ENCODE assay signal across 28 mouse cellular contexts in genomic region chr9:91399976-91400375, GRCm38 (mm10). TPM values are rescaled to one million over a fixed set of nuclear protein-coding genes. Genes with fewer than 3 reads are reported as not detected.
DNase-seq lines count a peak whose midpoint lies in the region; ATAC-seq lines count a peak whose summit lies in the region.
"Had no signal": no experiment of that assay in that cellular context is flagged by ENCODE, and none has a peak within 500 bp of the region (broad histone marks: within the 10 kb centered on the region; RNA-seq: fewer than 3 reads in every experiment).

No protein-coding gene starts in this region.

- H3K4me3 ChIP-seq in forebrain, embryonic 10.5 days: no peak overlapping the region
- H3K4me3 ChIP-seq in forebrain, embryonic 11.5 days (ENCODE audit: low read depth, low read length): no peak overlapping the region
- H3K4me3 ChIP-seq in hindbrain, embryonic 13.5 days: no peak overlapping the region
- no peak overlapping the region for H3K4me3 ChIP-seq in hindbrain, embryonic 16.5 days (ENCODE audit: low read length)
- H3K4me3 ChIP-seq in midbrain, embryonic 14.5 days (replicated peaks; ENCODE audit: low read depth, low read length): no peak overlapping the region
- H3K4me3 ChIP-seq in midbrain, embryonic 15.5 days: no peak overlapping the region
- no peak overlapping the region for H3K4me3 ChIP-seq in neural tube, embryonic 13.5 days
- H3K4me3 ChIP-seq: forebrain, embryonic 12.5 days; gastrocnemius, adult 2 months; heart, embryonic 13.5 days; hindbrain, embryonic 15.5 days had no signal

- peaks cover 57% of the 10 kb centered on the region for H3K4me1 ChIP-seq in forebrain, embryonic 10.5 days
- 0 out of 2 replicates have a peak, but pooled peaks cover 5% of the 10 kb centered on the region for H3K4me1 ChIP-seq in forebrain, embryonic 11.5 days (replicated peaks; ENCODE audit: control insufficient read depth, insufficient read depth, low read length)
- 0 out of 2 replicates have a peak, but pooled peaks cover 2% of the 10 kb centered on the region for H3K4me1 ChIP-seq in hindbrain, embryonic 13.5 days (replicated peaks)
- no peaks in the 10 kb centered on the region for H3K4me1 ChIP-seq in hindbrain, embryonic 16.5 days (ENCODE audit: control insufficient read depth, insufficient read depth, low read depth, low read length)
- H3K4me1 ChIP-seq in midbrain, embryonic 14.5 days (ENCODE audit: control insufficient read depth, insufficient read depth, low read length): no peaks in the 10 kb centered on the region
- H3K4me1 ChIP-seq in midbrain, embryonic 15.5 days: no peaks in the 10 kb centered on the region
- H3K4me1 ChIP-seq in neural tube, embryonic 13.5 days (replicated peaks): no peaks in the 10 kb centered on the region; the same call in none of the 2 replicates
- H3K4me1 ChIP-seq: heart, embryonic 13.5 days; hindbrain, embryonic 15.5 days had no signal

- H3K4me2 ChIP-seq in forebrain, embryonic 11.5 days (ENCODE audit: low read depth, low read length, severe bottlenecking): no peak overlapping the region
- no peak overlapping the region for H3K4me2 ChIP-seq in hindbrain, embryonic 13.5 days
- no peak overlapping the region for H3K4me2 ChIP-seq in hindbrain, embryonic 16.5 days (ENCODE audit: low read length)
- no peak overlapping the region for H3K4me2 ChIP-seq in midbrain, embryonic 14.5 days (ENCODE audit: low read length)
- no peak overlapping the region for H3K4me2 ChIP-seq in midbrain, embryonic 15.5 days
- no peak overlapping the region for H3K4me2 ChIP-seq in neural tube, embryonic 13.5 days
- H3K4me2 ChIP-seq: forebrain, embryonic 12.5 days; heart, embryonic 13.5 days; hindbrain, embryonic 15.5 days had no signal

- no peaks in the 10 kb centered on the region for H3K36me3 ChIP-seq in forebrain, embryonic 10.5 days (replicated peaks)
- H3K36me3 ChIP-seq in forebrain, embryonic 11.5 days (ENCODE audit: control insufficient read depth, insufficient read depth, low read length): no peaks in the 10 kb centered on the region
- no peaks in the 10 kb centered on the region for H3K36me3 ChIP-seq in hindbrain, embryonic 13.5 days
- no peaks in the 10 kb centered on the region for H3K36me3 ChIP-seq in hindbrain, embryonic 16.5 days (ENCODE audit: control insufficient read depth, insufficient read depth, low read length)
- no peaks in the 10 kb centered on the region for H3K36me3 ChIP-seq in midbrain, embryonic 14.5 days (ENCODE audit: control insufficient read depth, insufficient read depth, low read length)
- no peaks in the 10 kb centered on the region for H3K36me3 ChIP-seq in midbrain, embryonic 15.5 days (replicated peaks)
- H3K36me3 ChIP-seq in neural tube, embryonic 13.5 days: no peaks in the 10 kb centered on the region
- H3K36me3 ChIP-seq: forebrain, embryonic 12.5 days; G1E; heart, embryonic 13.5 days; hindbrain, embryonic 15.5 days had no signal

- DNase-seq in forebrain, embryonic 10.5 days (ENCODE audit: extremely low spot score, low spot score): no peak
- no peak for DNase-seq in forebrain, embryonic 11.5 days (ENCODE audit: low spot score)
- DNase-seq in midbrain, embryonic 14.5 days: peak; percentile 17
- DNase-seq: adrenal gland, postnatal 10 days; adrenal gland, postnatal 36 days; B cell, adult 2 months; cerebellum, adult 18-20 months; cerebellum, adult 9-11 months; cerebellum, postnatal 36 days; embryo, embryonic 11 days; forebrain, postnatal 0 days; gastrocnemius, adult 2 months; gastrocnemius, postnatal 14 days; heart, adult 18-20 months; heart, postnatal 14 days; heart, postnatal 4 days had no signal

- WGBS in forebrain, embryonic 10.5 days: 13% methylated on average over 7 of the region's 7 CpGs
- 21% methylated on average over 7 of the region's 7 CpGs for WGBS in forebrain, embryonic 11.5 days
- 21% methylated on average over 7 of the region's 7 CpGs for WGBS in hindbrain, embryonic 13.5 days
- WGBS in hindbrain, embryonic 16.5 days: 28% methylated on average over 7 of the region's 7 CpGs
- WGBS in midbrain, embryonic 14.5 days: 16% methylated on average over 7 of the region's 7 CpGs
- 18% methylated on average over 7 of the region's 7 CpGs for WGBS in midbrain, embryonic 15.5 days
- WGBS in neural tube, embryonic 13.5 days: 22% methylated on average over 7 of the region's 7 CpGs

- H3K27me3 ChIP-seq in forebrain, embryonic 10.5 days (ENCODE audit: poor library complexity, severe bottlenecking): peaks cover 100% of the 10 kb centered on the region
- H3K27me3 ChIP-seq in forebrain, embryonic 11.5 days (ENCODE audit: control insufficient read depth, insufficient read depth, low read length): peaks cover 77% of the 10 kb centered on the region
- peaks cover 97% of the 10 kb centered on the region for H3K27me3 ChIP-seq in hindbrain, embryonic 13.5 days
- peaks cover 56% of the 10 kb centered on the region for H3K27me3 ChIP-seq in hindbrain, embryonic 16.5 days (replicated peaks; ENCODE audit: control insufficient read depth, insufficient read depth, low read length)
- H3K27me3 ChIP-seq in midbrain, embryonic 14.5 days (ENCODE audit: control insufficient read depth, insufficient read depth, low read length): peaks cover 93% of the 10 kb centered on the region
- peaks cover 83% of the 10 kb centered on the region for H3K27me3 ChIP-seq in midbrain, embryonic 15.5 days (replicated peaks)
- H3K27me3 ChIP-seq in neural tube, embryonic 13.5 days: peaks cover 94% of the 10 kb centered on the region
- H3K27me3 ChIP-seq: CH12.LX had no signal

- no peaks in the 10 kb centered on the region for H3K9me3 ChIP-seq in forebrain, embryonic 10.5 days
- no peaks in the 10 kb centered on the region for H3K9me3 ChIP-seq in forebrain, embryonic 11.5 days (ENCODE audit: control insufficient read depth, low read length)
- H3K9me3 ChIP-seq in hindbrain, embryonic 13.5 days: no peaks in the 10 kb centered on the region
- H3K9me3 ChIP-seq in hindbrain, embryonic 16.5 days (ENCODE audit: control insufficient read depth, low read length): no peaks in the 10 kb centered on the region
- no peaks in the 10 kb centered on the region for H3K9me3 ChIP-seq in midbrain, embryonic 14.5 days (ENCODE audit: control insufficient read depth, low read length)
- H3K9me3 ChIP-seq in midbrain, embryonic 15.5 days: 0 out of 2 replicates have a peak, but pooled peaks cover 3% of the 10 kb centered on the region
- H3K9me3 ChIP-seq in neural tube, embryonic 13.5 days: no peaks in the 10 kb centered on the region
- H3K9me3 ChIP-seq: forebrain, embryonic 12.5 days; heart, embryonic 13.5 days; hindbrain, embryonic 15.5 days had no signal

- no peak for ATAC-seq in forebrain, embryonic 11.5 days (replicated peaks; ENCODE audit: low FRiP score)
- no peak for ATAC-seq in hindbrain, embryonic 13.5 days (ENCODE audit: low FRiP score)
- ATAC-seq in hindbrain, embryonic 16.5 days: no peak
- no peak for ATAC-seq in midbrain, embryonic 14.5 days (ENCODE audit: low FRiP score, low TSS enrichment)
- ATAC-seq in midbrain, embryonic 15.5 days (replicated peaks): no peak
- ATAC-seq in neural tube, embryonic 13.5 days (ENCODE audit: low read depth): no peak
- ATAC-seq: forebrain, postnatal 0 days; intestine, embryonic 16.5 days; Patski had no signal

- 0 out of 2 replicates have a peak overlapping the region, but pooled peaks have one; percentile 11 for H3K27ac ChIP-seq in forebrain, embryonic 10.5 days
- H3K27ac ChIP-seq in forebrain, embryonic 11.5 days (ENCODE audit: low read depth, low read length): no peak overlapping the region
- H3K27ac ChIP-seq in hindbrain, embryonic 13.5 days: peak overlapping the region; percentile 55
- no peak overlapping the region for H3K27ac ChIP-seq in hindbrain, embryonic 16.5 days (ENCODE audit: low read depth, low read length)
- H3K27ac ChIP-seq in midbrain, embryonic 14.5 days (replicated peaks; ENCODE audit: low read depth, low read length): no peak overlapping the region
- no peak overlapping the region for H3K27ac ChIP-seq in midbrain, embryonic 15.5 days
- peak overlapping the region; percentile 33 for H3K27ac ChIP-seq in neural tube, embryonic 13.5 days (replicated peaks)
- H3K27ac ChIP-seq: forebrain, embryonic 12.5 days; gastrocnemius, adult 2 months; heart, embryonic 13.5 days; hindbrain, embryonic 15.5 days had no signal

- no peak overlapping the region for H3K9ac ChIP-seq in forebrain, embryonic 11.5 days (ENCODE audit: low read length)
- no peak overlapping the region for H3K9ac ChIP-seq in hindbrain, embryonic 13.5 days
- H3K9ac ChIP-seq in hindbrain, embryonic 16.5 days (ENCODE audit: low read depth, low read length): no peak overlapping the region
- no peak overlapping the region for H3K9ac ChIP-seq in midbrain, embryonic 14.5 days (replicated peaks; ENCODE audit: low read length)
- no peak overlapping the region for H3K9ac ChIP-seq in midbrain, embryonic 15.5 days
- no peak overlapping the region for H3K9ac ChIP-seq in neural tube, embryonic 13.5 days
- H3K9ac ChIP-seq: forebrain, embryonic 12.5 days; forebrain, postnatal 0 days; heart, embryonic 13.5 days; hindbrain, embryonic 15.5 days had no signal

RNA-seq across cellular contexts. Expression of gene Zic1, which starts 34.4 kb away (rescaled TPM):
- polyA plus RNA-seq in forebrain, embryonic 10.5 days (2016; fragmentation: Nextera tagmentation; extraction: Ambion mirVana): 6.2 and 8.9 TPM in 2 replicates
- 14.7 and 15.7 TPM in 2 replicates for polyA plus RNA-seq in forebrain, embryonic 11.5 days (2014; fragmentation: Nextera tagmentation; extraction: Ambion mirVana)
- polyA plus RNA-seq in hindbrain, embryonic 13.5 days (2015; fragmentation: Nextera tagmentation; extraction: Ambion mirVana): 13.7 and 21.3 TPM in 2 replicates
- 11.4 and 14.6 TPM in 2 replicates for polyA plus RNA-seq in hindbrain, embryonic 16.5 days (2015; fragmentation: Nextera tagmentation; extraction: Ambion mirVana)
- 17.8 and 18.5 TPM in 2 replicates for polyA plus RNA-seq in midbrain, embryonic 14.5 days (2014; fragmentation: Nextera tagmentation; extraction: Ambion mirVana)
- 10.0 and 11.6 TPM in 2 replicates for polyA plus RNA-seq in midbrain, embryonic 15.5 days (2015; fragmentation: Nextera tagmentation; extraction: Ambion mirVana)
- polyA plus RNA-seq in neural tube, embryonic 13.5 days (2015; fragmentation: Nextera tagmentation; extraction: Ambion mirVana): 16.5 and 19.9 TPM in 2 replicates
- polyA plus RNA-seq: G1E; heart, embryonic 13.5 days; intestine, embryonic 16.5 days; Patski had no signal

RNA-seq across cellular contexts. Expression of gene Zic4, which starts 37.8 kb away (rescaled TPM):
- polyA plus RNA-seq in forebrain, embryonic 10.5 days (2016; fragmentation: Nextera tagmentation; extraction: Ambion mirVana): 24.8 and 41.8 TPM in 2 replicates
- 58.8 and 59.5 TPM in 2 replicates for polyA plus RNA-seq in forebrain, embryonic 11.5 days (2014; fragmentation: Nextera tagmentation; extraction: Ambion mirVana)
- 42.7 and 58.2 TPM in 2 replicates for polyA plus RNA-seq in hindbrain, embryonic 13.5 days (2015; fragmentation: Nextera tagmentation; extraction: Ambion mirVana)
- polyA plus RNA-seq in hindbrain, embryonic 16.5 days (2015; fragmentation: Nextera tagmentation; extraction: Ambion mirVana): 62.4 and 67.4 TPM in 2 replicates
- 32.4 and 49.1 TPM in 2 replicates for polyA plus RNA-seq in midbrain, embryonic 14.5 days (2014; fragmentation: Nextera tagmentation; extraction: Ambion mirVana)
- 53.1 and 59.1 TPM in 2 replicates for polyA plus RNA-seq in midbrain, embryonic 15.5 days (2015; fragmentation: Nextera tagmentation; extraction: Ambion mirVana)
- 43.0 and 51.6 TPM in 2 replicates for polyA plus RNA-seq in neural tube, embryonic 13.5 days (2015; fragmentation: Nextera tagmentation; extraction: Ambion mirVana)
- polyA plus RNA-seq: G1E; heart, embryonic 13.5 days; heart, embryonic 16.5 days; intestine, embryonic 16.5 days; Patski had no signal

Comparison
In these comparisons a context has a peak if more than half of its experiments do, and no peak if none do; other contexts are left out.
1. H3K27ac ChIP-seq: peak in forebrain, embryonic 10.5 days (single experiment), hindbrain, embryonic 13.5 days (single experiment) and neural tube, embryonic 13.5 days (single experiment); none in forebrain, embryonic 11.5 days (single experiment), hindbrain, embryonic 16.5 days (single experiment), midbrain, embryonic 14.5 days (single experiment) and midbrain, embryonic 15.5 days (single experiment).